Mouse (Mus musculus): ENCODE results near the gene Tcf23.

- TF ChIP-seq CTCF (IDR thresholded peaks at IDR 0.05; ENCODE audit: low read depth, low read length) = no peak
- TF ChIP-seq POLR2A (IDR thresholded peaks at IDR 0.05; ENCODE audit: borderline replicate concordance, low read depth, low read length) = no peak
These were observed 40.4 kb upstream of the Tcf23 start for GRCm38 (mm10) chr5:30927945-30928529.
